Comparison of ENCODE assay signal across 10 mouse cellular contexts in genomic region chr17:86905297-86906135, GRCm38 (mm10). TPM values are rescaled to one million over a fixed set of nuclear protein-coding genes. Genes with fewer than 3 reads are reported as not detected.
DNase-seq lines count a peak whose midpoint lies in the region; ATAC-seq and TF ChIP-seq lines count a peak whose summit lies in the region.
"Had no signal": no experiment of that assay in that cellular context is flagged by ENCODE, and none has a peak within 500 bp of the region (broad histone marks: within the 10 kb centered on the region; RNA-seq: fewer than 3 reads in every experiment).

No protein-coding gene starts in this region.

- no peak for TF ChIP-seq EP300 in CH12.LX (IDR thresholded peaks at IDR 0.05; ENCODE audit: low read length)

- no peak overlapping the region for H3K27ac ChIP-seq in CH12.LX (ENCODE audit: insufficient read depth, low read depth)
- peak overlapping the region; percentile 43; the same call in 1 of the 2 replicates for H3K27ac ChIP-seq in forebrain, embryonic 12.5 days
- H3K27ac ChIP-seq in layer of hippocampus, adult 2 months: peak overlapping the region; percentile 91
- H3K27ac ChIP-seq in lung, embryonic 16.5 days (ENCODE audit: low read length): peak overlapping the region; percentile 43

- in situ Hi-C loops in CH12.LX (cut with MboI; ENCODE audit: low pct_ligation_motif_present, low pct_unique_long_range_greater_than_20kb, low sequenced_read_pairs): loop anchor here (5.0 to 25.0 kb wide), 3 partner anchors 423 to 741 kb away; partner anchors contain the start of gene Prkce

- dilution Hi-C loops in CH12.LX (cut with MboI; ENCODE audit: extremely low pct_ligation_motif_present, extremely low pct_unique_long_range_greater_than_20kb, low sequenced_read_pairs): no loop called here

- 24% methylated on average over 19 of the region's 19 CpGs for WGBS in forebrain, embryonic 12.5 days
- 13% methylated on average over 19 of the region's 19 CpGs for WGBS in lung, embryonic 16.5 days

- H3K4me1 ChIP-seq in CH12.LX (ENCODE audit: control insufficient read depth in 1 of 2, insufficient read depth in 2 of 2): peaks cover 7 to 28% of the 10 kb centered on the region in 2 experiments
- H3K4me1 ChIP-seq in forebrain, embryonic 12.5 days: peaks cover 24% of the 10 kb centered on the region
- H3K4me1 ChIP-seq in lung, embryonic 16.5 days (replicated peaks; ENCODE audit: control insufficient read depth, insufficient read depth, low read length): peaks cover 16% of the 10 kb centered on the region

- H3K9ac ChIP-seq in CH12.LX (ENCODE audit: insufficient read depth, low read depth): no peak overlapping the region
- H3K9ac ChIP-seq in forebrain, embryonic 12.5 days: no peak overlapping the region
- H3K9ac ChIP-seq in lung, embryonic 16.5 days (ENCODE audit: low read length): 0 out of 2 replicates have a peak overlapping the region, but pooled peaks have one; percentile 47

- no peaks in the 10 kb centered on the region for H3K79me2 ChIP-seq in CH12.LX (replicated peaks; ENCODE audit: control insufficient read depth, extremely low read depth, insufficient read depth, poor library complexity, severe bottlenecking)

- no peak for TF ChIP-seq POLR2A in CH12.LX (IDR thresholded peaks at IDR 0.05; ENCODE audit: low read depth, low read length)
- no peak for TF ChIP-seq POLR2A in brain, embryonic 14.5 days (IDR thresholded peaks at IDR 0.05; ENCODE audit: borderline replicate concordance, extremely low read depth, insufficient read depth, insufficient read length, poor library complexity, severe bottlenecking)

- no peak overlapping the region for H3K4me2 ChIP-seq in CH12.LX (ENCODE audit: insufficient read depth, low read depth, poor library complexity, severe bottlenecking)
- peak overlapping the region; percentile 9; the same call in 1 of the 2 replicates for H3K4me2 ChIP-seq in forebrain, embryonic 12.5 days
- peak overlapping the region; percentile 4; the same call in 1 of the 2 replicates for H3K4me2 ChIP-seq in lung, embryonic 16.5 days (ENCODE audit: low read depth, low read length)

- DNase-seq in CH12.LX (ENCODE audit: extremely low read depth): peak; percentile 12
- DNase-seq in brain, embryonic 14.5 days (ENCODE audit: low read depth): peak; percentile 93
- DNase-seq in heart, postnatal 4 days: peak; percentile 86
- DNase-seq in layer of hippocampus, adult 2 months (ENCODE audit: low spot score in 2 of 2): peak; percentile 60 to 64
- DNase-seq in retina, postnatal 1 day: peak; percentile 94

- no peaks in the 10 kb centered on the region for H3K9me3 ChIP-seq in CH12.LX (replicated peaks; ENCODE audit: low read length)
- H3K9me3 ChIP-seq in forebrain, embryonic 12.5 days: no peaks in the 10 kb centered on the region
- no peaks in the 10 kb centered on the region for H3K9me3 ChIP-seq in lung, embryonic 16.5 days (ENCODE audit: control insufficient read depth, low read length)

- ATAC-seq in forebrain, embryonic 12.5 days (ENCODE audit: low FRiP score): peak; percentile 74
- ATAC-seq in lung, embryonic 16.5 days (ENCODE audit: low read depth): peak; percentile 77
- ATAC-seq in megakaryocyte progenitor cell, adult 5-6 weeks (replicated peaks; ENCODE audit: poor library complexity): no peak

- H3K27me3 ChIP-seq in CH12.LX (replicated peaks): no peaks in the 10 kb centered on the region
- peaks cover 10% of the 10 kb centered on the region; the same call in 1 of the 2 replicates for H3K27me3 ChIP-seq in forebrain, embryonic 12.5 days
- H3K27me3 ChIP-seq in lung, embryonic 16.5 days (ENCODE audit: control insufficient read depth, insufficient read depth, low read depth, low read length): 0 out of 2 replicates have a peak, but pooled peaks cover 2% of the 10 kb centered on the region

- TF ChIP-seq RAD21 in CH12.LX (IDR thresholded peaks at IDR 0.05; ENCODE audit: low read depth, low read length): no peak

- TF ChIP-seq CTCF in CH12.LX (conservative IDR thresholded peaks at IDR 0.05 in 1 of 2, IDR thresholded peaks at IDR 0.05 in 1 of 2; ENCODE audit: low read depth in 2 of 2, low read length in 2 of 2): peak in 1 of 2 experiments; percentile 41; a peak in 2 of 4 replicates
- TF ChIP-seq CTCF in brain, embryonic 14.5 days (IDR thresholded peaks at IDR 0.05; ENCODE audit: borderline replicate concordance, extremely low read depth, insufficient read depth, insufficient read length): peak; percentile 65
- TF ChIP-seq CTCF in layer of hippocampus, adult 2 months (conservative IDR thresholded peaks at IDR 0.05): peak; percentile 70

- H3K4me3 ChIP-seq in CH12.LX (replicated peaks in 1 of 3; ENCODE audit: low read depth in 2 of 3, low read length in 2 of 3, poor library complexity in 1 of 3): no peak overlapping the region
- H3K4me3 ChIP-seq in forebrain, embryonic 12.5 days (replicated peaks): no peak overlapping the region
- H3K4me3 ChIP-seq in layer of hippocampus, adult 2 months: peak overlapping the region; percentile 14
- no peak overlapping the region for H3K4me3 ChIP-seq in lung, embryonic 16.5 days (ENCODE audit: low read length)

- no peaks in the 10 kb centered on the region for H3K36me3 ChIP-seq in CH12.LX (replicated peaks in 1 of 2; ENCODE audit: control insufficient read depth in 1 of 2, insufficient read depth in 1 of 2, low read length in 1 of 2)
- H3K36me3 ChIP-seq in forebrain, embryonic 12.5 days (replicated peaks): no peaks in the 10 kb centered on the region
- no peaks in the 10 kb centered on the region for H3K36me3 ChIP-seq in lung, embryonic 16.5 days (ENCODE audit: control insufficient read depth, insufficient read depth, low read length)

TF ChIP-seq in CH12.LX, 34 proteins besides CTCF, POLR2A, EP300 and RAD21:
- TF ChIP-seq IRF4 (IDR thresholded peaks at IDR 0.05; ENCODE audit: low read depth, low read length) (no peak), ETS1 (conservative IDR thresholded peaks at IDR 0.05; ENCODE audit: low read depth, low read length) (no peak), TCF12 (IDR thresholded peaks at IDR 0.05; ENCODE audit: low read depth, low read length) (0 out of 2 replicates have a peak, but pooled peaks have one; percentile 10), POLR2AphosphoS2 (IDR thresholded peaks at IDR 0.05; ENCODE audit: low read depth, low read length) (no peak), NELFE (IDR thresholded peaks at IDR 0.05; ENCODE audit: low read depth, low read length) (no peak)

RNA-seq across cellular contexts. Expression of gene Tmem247, which starts 11.6 kb away (rescaled TPM):
- total RNA-seq in CH12.LX (2012; rRNA removed) (not detected in 2 replicates), CH12.LX (2014; rRNA removed) (not detected in 2 replicates)
- not detected in 2 replicates for polyA plus RNA-seq in CH12.LX (2012; ENCODE audit: insufficient read length, low read depth)
- not detected in 2 replicates for polyA plus RNA-seq in brain, embryonic 14.5 days (2012; rRNA removed)
- polyA plus RNA-seq in forebrain, embryonic 12.5 days (2016; fragmentation: Nextera tagmentation; extraction: Ambion mirVana): not detected in 2 replicates
- not detected for total RNA-seq in heart, postnatal 4 days (2021)
- not detected for total RNA-seq in layer of hippocampus, adult 2 months (2021)
- not detected in 2 replicates for polyA plus RNA-seq in lung, embryonic 16.5 days (2015; fragmentation: Nextera tagmentation; extraction: Ambion mirVana)
- not detected in 2 replicates for total RNA-seq in megakaryocyte progenitor cell, adult 5-6 weeks (2015)
- not detected in 2 replicates for total RNA-seq in megakaryocyte progenitor cell, adult 5-6 weeks (2017)
- total RNA-seq: adrenal gland, adult 18-20 months; neutrophil, adult 5-6 weeks had no signal

RNA-seq across cellular contexts. Expression of gene Atp6v1e2, which starts 42.2 kb away (rescaled TPM):
- not detected in 2 replicates for total RNA-seq in CH12.LX (2012; rRNA removed)
- total RNA-seq in CH12.LX (2014; rRNA removed): not detected in 2 replicates
- polyA plus RNA-seq in CH12.LX (2012; ENCODE audit: insufficient read length, low read depth): not detected in 2 replicates
- polyA plus RNA-seq in brain, embryonic 14.5 days (2012; rRNA removed): not detected in 2 replicates
- polyA plus RNA-seq in forebrain, embryonic 12.5 days (2016; fragmentation: Nextera tagmentation; extraction: Ambion mirVana): not detected in 2 replicates
- total RNA-seq in heart, postnatal 4 days (2021): not detected
- not detected for total RNA-seq in layer of hippocampus, adult 2 months (2021)
- polyA plus RNA-seq in lung, embryonic 16.5 days (2015; fragmentation: Nextera tagmentation; extraction: Ambion mirVana): not detected in 2 replicates
- total RNA-seq in megakaryocyte progenitor cell, adult 5-6 weeks (2015): not detected in 2 replicates
- not detected in 2 replicates for total RNA-seq in megakaryocyte progenitor cell, adult 5-6 weeks (2017)
- total RNA-seq: adrenal gland, adult 18-20 months; neutrophil, adult 5-6 weeks had no signal

RNA-seq across cellular contexts. Expression of gene Rhoq, which starts 57.4 kb away (rescaled TPM):
- total RNA-seq in CH12.LX (2012; rRNA removed) (10.7 and 18.8 TPM in 2 replicates), CH12.LX (2014; rRNA removed) (23.2 and 23.9 TPM in 2 replicates)
- polyA plus RNA-seq in CH12.LX (2012; ENCODE audit: insufficient read length, low read depth): 22.5 and 24.4 TPM in 2 replicates
- 15.6 and 19.3 TPM in 2 replicates for polyA plus RNA-seq in brain, embryonic 14.5 days (2012; rRNA removed)
- polyA plus RNA-seq in forebrain, embryonic 12.5 days (2016; fragmentation: Nextera tagmentation; extraction: Ambion mirVana): 8.8 and 10.8 TPM in 2 replicates
- total RNA-seq in heart, postnatal 4 days (2021): 100 to 1,000 TPM; 117 to 133 TPM
- total RNA-seq in layer of hippocampus, adult 2 months (2021): 10 to 100 TPM; 25.5 to 35.0 TPM
- 10.3 and 11.2 TPM in 2 replicates for polyA plus RNA-seq in lung, embryonic 16.5 days (2015; fragmentation: Nextera tagmentation; extraction: Ambion mirVana)
- 2.4 and 4.5 TPM in 2 replicates for total RNA-seq in megakaryocyte progenitor cell, adult 5-6 weeks (2015)
- 1.9 and 3.8 TPM in 2 replicates for total RNA-seq in megakaryocyte progenitor cell, adult 5-6 weeks (2017)

Comparison
In these comparisons a context has a peak if more than half of its experiments do, and no peak if none do; other contexts are left out.
1. DNase-seq: peak in every context shown above with its lines; median percentile 94 in retina, postnatal 1 day; 93 in brain, embryonic 14.5 days; 86 in heart, postnatal 4 days; 62 in layer of hippocampus, adult 2 months; 12 in CH12.LX.